Mouse (Mus musculus) heart, embryonic 10.5 days (tissue): ENCODE measurements around the gene Fcho2. TPM values are rescaled to one million over a fixed set of nuclear protein-coding genes. Genes with fewer than 3 reads are reported as not detected.
A peak's percentile ranks its signal among the peaks of the same experiment; 100 is the strongest.
"Not testable (repeated sequence)": the region's sequence is repeated elsewhere in the genome, so short reads cannot be mapped to it uniquely, and the experiment has no call there.

Source experiments
- DNase-seq: peaks from one replicate; pipeline ENCODE4 v3.0.0-alpha.2; 2017; ENCODE audit warnings: low spot score
- H3K27ac ChIP-seq: fragments of 300-500 bp; sonication (generic); 2 replicates; pipeline ENCODE4 v1.5.1; 2016; ENCODE audit warnings: mild to moderate bottlenecking
- H3K27me3 ChIP-seq: fragments of 300-500 bp; sonication (generic); 2 replicates; pipeline ENCODE4 v1.6.1; 2016; ENCODE audit warnings: mild to moderate bottlenecking; ENCODE audit not compliant: poor library complexity, insufficient read depth, severe bottlenecking
- H3K36me3 ChIP-seq: fragments of 300-500 bp; sonication (generic); 2 replicates; pipeline ENCODE4 v1.6.1; 2016; ENCODE audit warnings: mild to moderate bottlenecking, moderate library complexity
- H3K4me1 ChIP-seq: fragments of 300-500 bp; sonication (generic); 2 replicates; pipeline ENCODE4 v1.6.1; 2016; ENCODE audit warnings: mild to moderate bottlenecking
- H3K4me3 ChIP-seq: fragments of 300-500 bp; sonication (generic); 2 replicates; pipeline ENCODE4 v1.5.1; 2016; ENCODE audit warnings: mild to moderate bottlenecking, moderate library complexity
- H3K9me3 ChIP-seq: fragments of 300-500 bp; sonication (generic); 2 replicates; pipeline ENCODE4 v1.6.1; 2016; ENCODE audit warnings: mild to moderate bottlenecking, moderate library complexity
- WGBS: fragments of 180-500 bp; shearing (Covaris S2); methylation state at CpG from one replicate; pipeline ENCODE4 v1.1.7; 2016; 5-methylcytosine and 5-hydroxymethylcytosine counted together
- polyA plus RNA-seq: library from polyadenylated mRNA; unstranded; fragments of >200 nt; fragmentation: Nextera tagmentation; extraction: Ambion mirVana; gene quantifications from 2 replicates; pipeline ENCODE4 v1.2.1, GENCODE M21; 2016

The Fcho2 gene
- 26.7 and 30.2 TPM in 2 replicates for polyA plus RNA-seq

GRCm38 (mm10) chr13:98815147-98815785 lies at the start of gene Fcho2:
Gene Fcho2, minus strand, starts transcription at chr13:98815449.
- WGBS: under 1% methylated on average over 61 of the region's 61 CpGs
- H3K9me3 ChIP-seq: no peaks in the 10 kb centered on the region
- no peaks in the 10 kb centered on the region for H3K27me3 ChIP-seq
- H3K27ac ChIP-seq: peak within 1 kb of the TSS; percentile 100
- H3K4me3 ChIP-seq: peak within 1 kb of the TSS; percentile 92
- peak; percentile 99 for DNase-seq
- no peaks in the 10 kb centered on the region for H3K36me3 ChIP-seq
- peaks cover 13% of the 10 kb centered on the region; the same call in 1 of the 2 replicates for H3K4me1 ChIP-seq

DNA sequence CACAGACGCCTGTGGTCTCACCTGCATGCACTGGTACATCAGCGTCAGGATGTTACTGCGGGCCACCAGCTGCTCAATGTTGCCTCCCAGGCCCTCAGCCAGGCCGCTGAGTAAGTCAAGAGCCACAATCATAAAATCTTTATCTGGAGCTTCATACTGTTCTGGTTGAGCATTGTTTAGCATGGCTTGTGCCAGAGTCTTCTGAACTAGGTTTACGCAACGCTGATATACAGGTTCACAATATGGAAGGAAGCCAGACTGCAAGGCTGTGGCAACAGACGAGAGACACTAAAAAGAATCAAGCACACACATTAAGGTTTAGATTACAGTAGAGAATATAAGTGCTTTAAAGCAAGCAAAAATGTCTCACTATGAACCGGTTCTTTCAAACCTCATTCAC lies 40.0 kb upstream of the Fcho2 start:
- no peak for DNase-seq
- Histone ChIP-seq H3K36me3 (peaks cover 93% of the 10 kb centered on the region), H3K4me1 (no peaks in the 10 kb centered on the region), H3K27me3 (no peaks in the 10 kb centered on the region), H3K27ac (no peak overlapping the region), H3K4me3 (no peak overlapping the region), H3K9me3 (no peaks in the 10 kb centered on the region)
- WGBS: 92% methylated on average over 8 of the region's 8 CpGs

DNA sequence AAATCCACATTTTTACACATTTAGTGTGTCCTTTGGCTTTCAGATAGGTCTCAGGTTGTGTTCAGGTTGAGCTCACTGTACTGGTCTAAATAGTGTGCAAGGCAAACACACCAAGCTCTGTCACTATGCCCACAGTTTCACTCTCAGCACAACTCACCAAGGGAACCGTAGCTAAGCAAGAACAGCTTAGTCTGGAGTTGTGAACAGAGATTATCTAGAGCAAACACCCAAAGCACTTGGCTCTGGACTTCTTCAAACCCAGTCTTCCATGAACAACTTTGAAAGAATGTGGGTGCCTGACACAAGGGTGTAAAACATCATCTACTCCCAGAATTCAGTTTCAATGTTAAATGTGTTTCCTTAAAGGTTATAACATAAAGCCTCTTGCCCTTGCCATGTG lies 30.5 kb upstream of the Fcho2 start:
- no peak for DNase-seq
- Histone ChIP-seq H3K27me3 (no peaks in the 10 kb centered on the region), H3K9me3 (no peaks in the 10 kb centered on the region), H3K27ac (no peak overlapping the region), H3K4me3 (no peak overlapping the region), H3K4me1 (no peaks in the 10 kb centered on the region), H3K36me3 (peaks cover 77% of the 10 kb centered on the region)
- WGBS: 62% methylated on average over 1 of the region's 1 CpGs

- DNase-seq: no peak
- Histone ChIP-seq H3K9me3 (no peaks in the 10 kb centered on the region), H3K4me3 (no peak overlapping the region), H3K27me3 (no peaks in the 10 kb centered on the region), H3K36me3 (peaks cover 39% of the 10 kb centered on the region), H3K27ac (no peak overlapping the region), H3K4me1 (peaks cover 11% of the 10 kb centered on the region; the same call in 1 of the 2 replicates)
- 85% methylated on average over 6 of the region's 6 CpGs for WGBS
These were observed 21.3 kb upstream of the Fcho2 start for GRCm38 (mm10) chr13:98836423-98837088.

GRCm38 (mm10) chr13:98835740-98836139 lies 20.5 kb upstream of the Fcho2 start:
- no peak overlapping the region for H3K4me3 ChIP-seq
- no peak for DNase-seq
- H3K27me3 ChIP-seq: no peaks in the 10 kb centered on the region
- H3K36me3 ChIP-seq: peaks cover 33% of the 10 kb centered on the region
- no peak overlapping the region for H3K27ac ChIP-seq
- H3K4me1 ChIP-seq: peaks cover 11% of the 10 kb centered on the region; the same call in 1 of the 2 replicates
- 70% methylated on average over 5 of the region's 5 CpGs for WGBS
- no peaks in the 10 kb centered on the region for H3K9me3 ChIP-seq

- DNase-seq: no peak
- WGBS: 81% methylated on average over 3 of the region's 3 CpGs
- peaks cover 11% of the 10 kb centered on the region; the same call in 1 of the 2 replicates for H3K4me1 ChIP-seq
- no peak overlapping the region for H3K4me3 ChIP-seq
- no peaks in the 10 kb centered on the region for H3K27me3 ChIP-seq
- H3K9me3 ChIP-seq: no peaks in the 10 kb centered on the region
- H3K36me3 ChIP-seq: peaks cover 23% of the 10 kb centered on the region
- no peak overlapping the region for H3K27ac ChIP-seq
These were observed 19.5 kb upstream of the Fcho2 start for GRCm38 (mm10) chr13:98834723-98835122.

DNA sequence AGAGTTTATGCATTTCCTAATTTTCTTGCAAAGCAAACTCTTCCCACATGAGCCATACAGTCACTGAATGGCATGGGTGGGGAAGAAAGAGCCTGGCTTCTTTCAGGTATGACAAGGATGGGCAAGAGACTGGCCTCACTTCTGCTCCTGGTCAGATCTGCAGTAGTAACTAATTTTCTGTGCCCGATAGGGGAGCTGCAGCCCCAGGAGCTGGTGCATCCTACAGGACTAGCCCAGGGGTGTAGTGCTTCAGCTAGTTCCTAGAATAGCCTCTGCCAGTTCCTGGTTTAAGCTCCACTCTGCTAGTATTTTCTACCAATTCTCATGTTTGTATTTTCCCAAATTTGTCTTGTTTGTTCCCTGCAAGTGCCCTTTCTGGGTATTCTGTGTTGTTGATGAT lies 18.9 kb upstream of the Fcho2 start:
- Histone ChIP-seq H3K4me3 (no peak overlapping the region), H3K27ac (no peak overlapping the region), H3K36me3 (peaks cover 19% of the 10 kb centered on the region), H3K9me3 (no peaks in the 10 kb centered on the region), H3K4me1 (peaks cover 11% of the 10 kb centered on the region; the same call in 1 of the 2 replicates), H3K27me3 (no peaks in the 10 kb centered on the region)
- 44% methylated on average over 1 of the region's 1 CpGs for WGBS
- no peak for DNase-seq

DNA sequence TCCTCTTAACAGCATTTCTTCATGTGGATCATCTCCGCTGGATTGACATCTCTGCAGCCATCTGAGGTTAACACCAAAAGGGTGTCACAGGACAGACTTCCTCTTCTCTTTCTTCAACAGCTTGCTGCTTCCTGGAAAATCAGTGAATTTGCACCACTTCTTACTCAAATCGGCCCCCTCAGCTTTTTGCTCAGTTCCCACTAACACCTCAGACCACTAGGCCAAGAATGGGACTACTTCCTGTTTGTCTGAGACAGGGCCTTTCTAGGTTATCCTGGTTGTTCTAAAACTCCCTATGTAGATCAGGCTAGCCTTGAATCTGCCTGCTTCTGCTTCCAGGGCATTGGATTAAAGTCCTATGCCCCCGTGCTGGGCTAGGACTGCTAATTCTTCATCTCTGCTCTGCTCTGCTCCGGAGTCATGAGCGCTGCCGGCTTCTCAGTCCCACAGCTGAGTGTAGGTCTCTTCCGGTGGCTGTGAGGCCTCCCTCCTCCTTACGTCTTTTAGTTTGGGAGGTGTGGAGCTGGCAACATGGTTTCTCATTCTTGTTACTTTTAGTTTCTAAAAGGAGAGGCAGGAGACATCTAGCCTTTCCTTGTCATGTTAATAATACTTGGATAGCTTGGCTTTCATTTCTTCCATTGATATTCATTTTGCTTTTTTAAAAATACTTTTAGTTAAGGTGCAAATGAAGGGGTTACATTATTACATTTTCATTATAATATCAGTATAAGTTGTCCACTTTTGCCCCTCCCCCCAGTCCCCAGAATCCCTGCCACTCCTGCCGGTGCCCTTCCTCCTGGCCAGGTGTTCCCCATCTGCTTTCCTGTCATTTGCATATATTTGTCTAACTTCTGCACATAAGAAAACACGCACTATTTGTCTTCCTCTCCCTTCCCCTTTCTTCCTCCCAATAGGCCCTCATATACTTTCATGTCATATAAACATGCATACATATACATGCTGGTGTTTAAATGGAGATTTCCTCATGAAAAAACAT lies 17.5 kb upstream of the Fcho2 start:
- H3K4me1 ChIP-seq: peaks cover 11% of the 10 kb centered on the region; the same call in 1 of the 2 replicates
- WGBS: 81% methylated on average over 10 of the region's 10 CpGs
- no peak overlapping the region for H3K4me3 ChIP-seq
- H3K27me3 ChIP-seq: no peaks in the 10 kb centered on the region
- no peak for DNase-seq
- no peak overlapping the region for H3K27ac ChIP-seq
- H3K36me3 ChIP-seq: peaks cover 13% of the 10 kb centered on the region
- no peaks in the 10 kb centered on the region for H3K9me3 ChIP-seq

GRCm38 (mm10) chr13:98829026-98829425 lies 13.8 kb upstream of the Fcho2 start:
- not testable (repeated sequence) for H3K27me3 ChIP-seq, H3K4me1 ChIP-seq, H3K27ac ChIP-seq, H3K36me3 ChIP-seq, H3K9me3 ChIP-seq, H3K4me3 ChIP-seq, DNase-seq
- WGBS: 92% methylated on average over 6 of the region's 6 CpGs

DNA sequence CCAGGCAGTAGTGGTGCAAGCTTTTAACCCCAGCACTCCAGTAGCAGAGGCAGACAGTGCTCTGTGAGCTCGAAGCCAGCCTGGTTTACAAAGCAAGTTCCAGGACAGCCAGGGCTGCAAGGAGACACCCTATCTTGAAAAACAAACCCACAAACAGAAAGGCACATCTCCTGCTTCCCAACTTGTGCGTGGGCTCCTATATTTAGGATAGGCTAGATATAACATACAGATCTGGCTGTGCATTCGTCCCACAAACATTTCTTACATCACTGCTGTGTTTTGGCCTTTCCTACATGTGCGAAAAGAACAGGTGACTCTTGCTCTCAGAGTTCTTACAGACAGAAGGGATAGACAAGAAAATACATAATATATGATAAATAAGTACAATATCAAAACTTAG lies 10.3 kb upstream of the Fcho2 start:
- DNase-seq: no peak
- Histone ChIP-seq H3K4me3 (no peak overlapping the region), H3K36me3 (no peaks in the 10 kb centered on the region), H3K27ac (no peak overlapping the region), H3K4me1 (no peaks in the 10 kb centered on the region), H3K9me3 (no peaks in the 10 kb centered on the region), H3K27me3 (no peaks in the 10 kb centered on the region)
- WGBS: 78% methylated on average over 4 of the region's 4 CpGs

- Histone ChIP-seq H3K4me3 (no peak overlapping the region), H3K36me3 (no peaks in the 10 kb centered on the region), H3K27ac (no peak overlapping the region), H3K27me3 (no peaks in the 10 kb centered on the region), H3K9me3 (no peaks in the 10 kb centered on the region), H3K4me1 (peaks cover 5% of the 10 kb centered on the region; the same call in 1 of the 2 replicates)
- 75% methylated on average over 2 of the region's 2 CpGs for WGBS
- DNase-seq: no peak
These were observed 3.8 kb upstream of the Fcho2 start for GRCm38 (mm10) chr13:98819094-98819493.

DNA sequence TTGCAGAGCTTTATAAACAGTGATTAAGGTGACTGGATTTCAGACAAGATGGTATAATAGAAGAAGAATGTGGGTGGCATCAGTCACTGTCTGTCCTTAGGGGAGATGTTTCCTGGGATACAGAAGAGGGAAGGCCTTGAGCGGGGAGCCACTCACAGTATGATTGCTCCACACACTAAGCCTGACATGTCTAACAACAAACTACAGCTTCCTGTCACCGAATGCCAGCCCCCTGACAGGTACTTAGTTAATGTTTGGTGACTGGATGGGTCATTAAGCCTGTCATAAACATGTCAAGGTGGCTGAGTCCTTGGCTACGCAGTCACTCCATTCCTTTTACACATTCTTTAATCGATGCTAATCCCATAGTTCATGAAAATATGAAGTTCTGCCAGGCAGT lies 3.0 kb upstream of the Fcho2 start:
- Histone ChIP-seq H3K27ac (no peak overlapping the region), H3K4me1 (peaks cover 8% of the 10 kb centered on the region; the same call in 1 of the 2 replicates), H3K36me3 (no peaks in the 10 kb centered on the region), H3K9me3 (no peaks in the 10 kb centered on the region), H3K4me3 (no peak overlapping the region), H3K27me3 (no peaks in the 10 kb centered on the region)
- WGBS: 73% methylated on average over 4 of the region's 4 CpGs
- no peak for DNase-seq
